Mouse (Mus musculus): Measurements from ENCODE around the gene B2m. TPM values are rescaled to one million over a fixed set of nuclear protein-coding genes. Genes with fewer than 3 reads are reported as not detected.

B2m gene
- total RNA-seq, 4 experiments from 2014 or later = 54.2 to 107 (median 77.1) TPM

DNA sequence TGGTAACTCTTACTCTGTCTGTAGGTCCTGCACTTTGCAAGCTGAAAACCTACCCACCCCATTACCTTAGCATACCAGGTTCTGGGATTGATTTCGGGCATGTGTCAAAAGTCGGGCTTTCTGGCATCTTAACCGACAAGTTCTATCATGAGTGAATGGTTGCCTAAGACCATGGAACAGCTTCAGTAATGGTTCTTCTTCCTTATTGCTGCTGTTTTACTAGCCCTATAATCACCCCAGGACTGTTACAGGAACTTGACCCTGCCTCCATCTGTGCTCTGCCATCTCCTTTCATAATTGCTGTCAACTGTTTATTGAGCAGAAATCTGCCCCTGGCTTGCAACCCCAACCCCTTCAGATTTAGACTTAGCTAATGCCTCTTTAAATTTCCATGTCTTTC lies 39.3 kb downstream of the B2m start:
- no peak for DNase-seq (ENCODE audit: low spot score in 2 of 2)

DNA sequence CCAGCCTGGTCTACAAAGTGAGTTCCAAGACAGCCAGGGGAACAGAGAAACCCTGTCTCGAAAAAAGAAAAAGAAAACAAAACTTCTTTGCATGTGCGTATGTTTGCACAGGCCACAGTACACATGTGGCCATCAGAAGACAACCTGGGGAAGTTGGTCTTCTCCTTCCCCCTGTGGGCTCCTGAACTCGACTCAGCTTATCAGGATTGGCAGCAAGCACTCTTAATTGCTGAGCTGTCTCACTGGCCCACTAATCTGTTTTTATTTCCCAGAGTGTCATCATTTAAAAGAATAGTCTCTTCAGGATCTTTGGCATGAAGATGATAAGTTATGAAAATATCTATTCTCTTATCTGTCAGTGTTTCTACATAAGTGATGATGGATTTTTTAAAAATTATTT lies 44.4 kb downstream of the B2m start:
- DNase-seq (ENCODE audit: low spot score in 2 of 2) = no peak

DNA sequence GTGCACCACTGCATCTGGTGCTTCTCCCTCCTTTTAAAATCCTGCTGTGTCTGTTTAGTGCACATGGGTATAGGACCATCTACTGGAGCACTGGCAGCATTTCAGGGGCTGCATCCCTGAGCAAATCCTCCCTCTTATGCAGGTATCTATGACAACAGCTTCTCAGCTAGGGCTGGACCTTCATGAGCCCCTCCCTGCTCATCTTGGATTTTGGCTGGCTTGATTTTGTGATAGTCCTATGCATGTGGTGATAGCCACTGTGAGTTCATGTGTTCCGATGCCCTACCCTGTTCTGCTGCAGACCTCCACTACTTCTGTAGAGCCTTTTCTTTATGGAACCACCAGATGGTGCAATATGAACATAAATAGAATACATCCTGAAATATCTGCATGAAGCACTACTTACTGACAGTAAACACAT lies 47.0 kb downstream of the B2m start:
- no peak for DNase-seq (ENCODE audit: low spot score in 2 of 2)

DNA sequence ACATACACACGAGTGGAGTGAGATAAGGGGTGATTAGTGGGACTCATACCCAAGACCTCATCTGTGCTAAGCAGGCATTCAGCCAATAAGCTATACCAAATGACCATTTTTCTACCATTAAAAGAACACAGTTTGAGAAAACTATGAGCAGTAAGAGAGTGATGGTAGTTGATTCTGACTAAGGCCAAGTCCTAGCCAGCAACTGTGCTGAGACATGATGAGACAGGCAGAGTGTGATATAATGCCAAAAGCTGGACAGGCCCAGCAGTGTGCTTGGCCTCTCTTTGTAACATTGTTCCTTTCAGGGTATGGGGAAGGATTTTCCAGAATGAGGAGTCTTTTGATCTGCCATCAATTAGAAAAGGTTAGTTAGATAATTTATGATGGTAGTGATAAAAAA lies 54.0 kb downstream of the B2m start:
- DNase-seq (ENCODE audit: low spot score in 2 of 2) = no peak

Other genes starting within 250 kb of the B2m start
- gene Ctdspl2, start 191.7 kb upstream of the B2m start, total RNA-seq (2022) = 1 to 10 TPM; 5.0 to 8.0 (median 6.4) TPM
- gene Mageb3, start 191.6 kb upstream of the B2m start, total RNA-seq (2022) = not detected
- gene Eif3j1, start 119.1 kb upstream of the B2m start, total RNA-seq (2022) = 10 to 100 TPM; 33.9 to 42.2 (median 37.6) TPM
- 1 to 10 TPM; 5.4 to 6.4 (median 6.1) TPM for gene Spg11, start 29.3 kb upstream of the B2m start, total RNA-seq (2022)
- not detected for gene Trim69, start 13.0 kb downstream of the B2m start, total RNA-seq (2022)
- not detected for gene Patl2, start 38.5 kb downstream of the B2m start, total RNA-seq (2022)
- gene Terb2, start 38.6 kb downstream of the B2m start, total RNA-seq (2022) = not detected
- 10 to 100 TPM; 63.0 to 69.8 (median 66.5) TPM for gene Sord, start 87.1 kb downstream of the B2m start, total RNA-seq (2022)
- gene Duox2, start 150.8 kb downstream of the B2m start, total RNA-seq (2022) = under 1 TPM in 3 of 4 experiments, not detected in 1; 0.07 to 0.24 (median 0.18) TPM
- not detected for gene Duoxa2, start 151.2 kb downstream of the B2m start, total RNA-seq (2022)
- gene Duoxa1, start 166.0 kb downstream of the B2m start, total RNA-seq (2022) = under 1 TPM in 3 of 4 experiments, not detected in 1; 0.48 to 0.63 (median 0.62) TPM
- under 1 TPM; 0.19 to 0.38 (median 0.29) TPM for gene Duox1, start 168.0 kb downstream of the B2m start, total RNA-seq (2022)
- 1 to 10 TPM; 1.3 to 1.9 (median 1.4) TPM for gene Shf, start 221.5 kb downstream of the B2m start, total RNA-seq (2022)

Data from gastrocnemius, adult 8-10 months (tissue).